Comparison of ENCODE assay signal across 9 mouse cellular contexts in genomic region chr14:31433851-31434360, GRCm38 (mm10). TPM values are rescaled to one million over a fixed set of nuclear protein-coding genes. Genes with fewer than 3 reads are reported as not detected.
A peak's percentile ranks its signal among the peaks of the same experiment; 100 is the strongest.
DNase-seq lines count a peak whose midpoint lies in the region; ATAC-seq and TF ChIP-seq lines count a peak whose summit lies in the region.
"Had no signal": no experiment of that assay in that cellular context is flagged by ENCODE, and none has a peak within 500 bp of the region (broad histone marks: within the 10 kb centered on the region; RNA-seq: fewer than 3 reads in every experiment).

No protein-coding gene starts in this region.

- peak overlapping the region; percentile 77 for H3K27ac ChIP-seq in embryonic fibroblast, embryonic 13.5 days (ENCODE audit: insufficient read depth, low read length)
- H3K27ac ChIP-seq in intestine, postnatal 0 days (ENCODE audit: low read depth, low read length): no peak overlapping the region
- peak overlapping the region; percentile 84 for H3K27ac ChIP-seq in lung, embryonic 16.5 days (ENCODE audit: low read length)

- DNase-seq in heart, adult 18-20 months: peak; percentile 57 to 58
- DNase-seq in heart, postnatal 4 days: no peak
- DNase-seq in frontal cortex, postnatal 10 days (ENCODE audit: low spot score in 2 of 2): no peak
- no peak for DNase-seq in thymus, postnatal 25 days

- H3K4me2 ChIP-seq in intestine, postnatal 0 days (replicated peaks; ENCODE audit: low read depth): 0 out of 2 replicates have a peak overlapping the region, but pooled peaks have one; percentile 2
- peak overlapping the region; percentile 85 for H3K4me2 ChIP-seq in lung, embryonic 16.5 days (ENCODE audit: low read depth, low read length)

- no peak for ATAC-seq in intestine, postnatal 0 days
- peak; percentile 32; the same call in 1 of the 2 replicates for ATAC-seq in lung, embryonic 16.5 days (ENCODE audit: low read depth)
- no peak for ATAC-seq in CD4-positive, CD25-positive, alpha-beta regulatory T cell, adult 4 months
- ATAC-seq: Patski had no signal

- no peak for TF ChIP-seq CTCF in embryonic fibroblast, embryonic 13.5 days (IDR thresholded peaks at IDR 0.05; ENCODE audit: borderline replicate concordance, insufficient read depth, low read length)
- TF ChIP-seq CTCF in intestine, postnatal 0 days (IDR thresholded peaks at IDR 0.05; ENCODE audit: low read depth): no peak

- no peaks in the 10 kb centered on the region for H3K4me1 ChIP-seq in embryonic fibroblast, embryonic 13.5 days (ENCODE audit: control insufficient read depth, insufficient read depth, low read length)
- H3K4me1 ChIP-seq in intestine, postnatal 0 days (replicated peaks; ENCODE audit: control insufficient read depth, insufficient read depth, low read length): peaks cover under 1% of the 10 kb centered on the region; the same call in 1 of the 2 replicates
- H3K4me1 ChIP-seq in lung, embryonic 16.5 days (replicated peaks; ENCODE audit: control insufficient read depth, insufficient read depth, low read length): peaks cover 23% of the 10 kb centered on the region

- H3K4me3 ChIP-seq in embryonic fibroblast, embryonic 13.5 days (ENCODE audit: insufficient read depth, low read length): no peak overlapping the region
- H3K4me3 ChIP-seq in intestine, postnatal 0 days (ENCODE audit: low read depth, low read length): no peak overlapping the region
- H3K4me3 ChIP-seq in lung, embryonic 16.5 days (ENCODE audit: low read length): no peak overlapping the region; the same call in 1 of the 2 replicates

- no peaks in the 10 kb centered on the region for H3K9me3 ChIP-seq in intestine, postnatal 0 days (ENCODE audit: control insufficient read depth)
- H3K9me3 ChIP-seq in lung, embryonic 16.5 days (ENCODE audit: control insufficient read depth, low read length): no peaks in the 10 kb centered on the region

- H3K36me3 ChIP-seq in intestine, postnatal 0 days (ENCODE audit: control insufficient read depth, insufficient read depth): no peaks in the 10 kb centered on the region
- no peaks in the 10 kb centered on the region for H3K36me3 ChIP-seq in lung, embryonic 16.5 days (ENCODE audit: control insufficient read depth, insufficient read depth, low read length)

- no peak overlapping the region for H3K9ac ChIP-seq in intestine, postnatal 0 days (ENCODE audit: low read depth, low read length)
- H3K9ac ChIP-seq in lung, embryonic 16.5 days (ENCODE audit: low read length): no peak overlapping the region

- H3K27me3 ChIP-seq in intestine, postnatal 0 days (replicated peaks; ENCODE audit: control insufficient read depth, insufficient read depth, low read length): no peaks in the 10 kb centered on the region
- H3K27me3 ChIP-seq in lung, embryonic 16.5 days (ENCODE audit: control insufficient read depth, insufficient read depth, low read depth, low read length): peaks cover 31% of the 10 kb centered on the region
- H3K27me3 ChIP-seq: Patski had no signal

- 38% methylated on average over 7 of the region's 7 CpGs for WGBS in intestine, postnatal 0 days
- 33% methylated on average over 7 of the region's 7 CpGs for WGBS in lung, embryonic 16.5 days

- no peak for TF ChIP-seq POLR2A in embryonic fibroblast, embryonic 13.5 days (IDR thresholded peaks at IDR 0.05; ENCODE audit: low read depth, low read length)

RNA-seq across cellular contexts. Expression of gene Sh3bp5, which starts 2.0 kb away (rescaled TPM):
- 10 to 100 TPM; 60.0 to 60.9 TPM for total RNA-seq in heart, adult 18-20 months (2021)
- total RNA-seq in heart, postnatal 4 days (2021): 10 to 100 TPM; 78.7 to 80.1 TPM
- polyA plus RNA-seq in embryonic fibroblast, embryonic 13.5 days (2011; ENCODE audit: insufficient read length, low read depth, missing spikeins): 25.0 and 29.1 TPM in 2 replicates
- polyA plus RNA-seq in intestine, postnatal 0 days (2015; fragmentation: Nextera tagmentation; extraction: Ambion mirVana): 12.0 and 12.4 TPM in 2 replicates
- 26.1 and 27.3 TPM in 2 replicates for polyA plus RNA-seq in lung, embryonic 16.5 days (2015; fragmentation: Nextera tagmentation; extraction: Ambion mirVana)
- polyA plus RNA-seq in CD4-positive, CD25-positive, alpha-beta regulatory T cell, adult 4 months (2017; shearing (Covaris generic)): 10 to 100 TPM; 15.4 to 16.8 TPM

Comparison
In these comparisons a context has a peak if more than half of its experiments do, and no peak if none do; other contexts are left out.
1. DNase-seq: peak in heart, adult 18-20 months (2 of 2); none in heart, postnatal 4 days (single experiment), frontal cortex, postnatal 10 days (0 of 2) and thymus, postnatal 25 days (single experiment).